Mouse (Mus musculus) ES-Bruce4 (cell line): Measurements from ENCODE around the gene St3gal6. TPM values are rescaled to one million over a fixed set of nuclear protein-coding genes. Genes with fewer than 3 reads are reported as not detected.

Source experiments
- H3K27ac ChIP-seq: 2 replicates; pipeline ENCODE4 v1.5.1; 2012; ENCODE audit warnings: low read length, inconsistent platforms; ENCODE audit not compliant: insufficient read depth
- H3K27me3 ChIP-seq: 2 replicates; pipeline ENCODE4 v1.6.1; 2012; ENCODE audit warnings: mild to moderate bottlenecking, low read length, inconsistent platforms; ENCODE audit not compliant: control insufficient read depth, poor library complexity, insufficient read depth, severe bottlenecking
- H3K36me3 ChIP-seq: 2 replicates; pipeline ENCODE4 v1.6.1; 2012; ENCODE audit warnings: inconsistent platforms, mild to moderate bottlenecking, low read length, moderate library complexity; ENCODE audit not compliant: control insufficient read depth, poor library complexity, insufficient read depth, severe bottlenecking
- H3K4me1 ChIP-seq: one replicate; pipeline ENCODE4 v1.8.1; 2011; ENCODE audit warnings: low read length; ENCODE audit not compliant: control insufficient read depth, insufficient read depth
- H3K4me3 ChIP-seq: 2 replicates; pipeline ENCODE4 v1.5.1; 2011; ENCODE audit warnings: low read depth, mild to moderate bottlenecking, low read length
- H3K9ac ChIP-seq: 2 replicates; pipeline ENCODE4 v1.6.1; 2012; ENCODE audit warnings: low read depth, mild to moderate bottlenecking, inconsistent platforms; ENCODE audit not compliant: poor library complexity, severe bottlenecking
- H3K9me3 ChIP-seq: replicated peaks from 2 replicates; pipeline ENCODE4 v1.6.1; 2012; ENCODE audit warnings: mild to moderate bottlenecking, low read length, inconsistent platforms; ENCODE audit not compliant: control insufficient read depth, poor library complexity, insufficient read depth, severe bottlenecking
- CTCF ChIP-seq: IDR thresholded peaks from one replicate; pipeline ENCODE4 v1.8.1; 2011; ENCODE audit warnings: low read depth, low read length
- EP300 ChIP-seq: IDR thresholded peaks from 2 replicates; pipeline ENCODE4 v1.6.1; 2011; ENCODE audit warnings: low read depth, low read length; ENCODE audit not compliant: insufficient read depth
- POLR2A ChIP-seq: IDR thresholded peaks from one replicate; pipeline ENCODE4 v1.8.1; 2011; ENCODE audit warnings: low read length; ENCODE audit not compliant: insufficient read depth
- polyA plus RNA-seq: library from polyadenylated mRNA; stranded (reverse); fragments of >200 nt; gene quantifications from 2 replicates; pipeline ENCODE4 v1.2.4, GENCODE M21; 2011; ENCODE audit warnings: low read depth; ENCODE audit not compliant: missing spikeins, insufficient read depth, insufficient read length

St3gal6 gene
- polyA plus RNA-seq, 1 experiment, result 5.2 TPM

DNA sequence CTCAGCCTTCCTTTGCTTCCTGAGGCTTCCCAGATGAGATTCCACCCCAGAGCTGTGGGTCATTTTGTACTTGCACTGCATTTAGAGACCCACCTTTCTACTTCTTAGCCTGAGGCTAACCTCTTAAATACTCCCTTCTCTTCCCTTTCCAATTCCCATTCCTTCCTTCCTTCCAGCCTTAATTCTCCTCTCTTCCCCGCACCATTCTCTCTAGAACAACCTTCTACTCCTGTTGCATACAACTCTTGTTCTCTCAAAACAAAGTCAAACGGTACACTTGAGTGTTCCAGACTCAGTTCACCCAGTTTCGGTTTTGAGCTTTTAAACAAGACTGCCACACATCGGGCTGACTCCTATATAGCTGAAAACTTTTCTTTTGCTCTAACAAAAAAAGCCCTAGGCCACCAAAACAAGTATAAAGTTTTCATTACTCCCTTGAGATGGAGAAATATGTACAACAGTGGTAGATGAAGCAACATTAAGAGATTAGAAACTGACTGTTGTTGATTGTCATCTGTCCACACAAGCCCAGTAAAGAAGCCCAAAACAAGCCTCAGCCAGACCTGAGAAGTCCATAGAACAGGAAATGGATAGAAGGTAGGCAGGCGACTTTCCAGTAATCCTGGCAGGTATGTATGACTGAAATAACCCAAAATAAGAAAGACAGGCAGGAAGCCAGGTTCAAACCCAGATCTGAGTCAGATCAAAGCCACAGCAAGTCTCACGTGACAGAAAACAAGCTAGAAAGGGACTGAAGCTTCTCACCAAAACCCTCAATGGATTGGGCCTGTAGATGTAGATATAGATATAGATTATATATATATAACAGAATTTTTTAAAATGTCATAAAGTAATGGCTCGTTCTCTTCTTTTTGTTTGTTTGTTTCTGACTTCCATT is 10.5 kb upstream of the St3gal6 start:
- Histone ChIP-seq H3K27ac (no peak overlapping the region), H3K9me3 (no peaks in the 10 kb centered on the region), H3K36me3 (no peaks in the 10 kb centered on the region), H3K4me3 (no peak overlapping the region), H3K27me3 (no peaks in the 10 kb centered on the region), H3K9ac (no peak overlapping the region), H3K4me1 (no peaks in the 10 kb centered on the region)
- no peak for TF ChIP-seq EP300
- no peak for TF ChIP-seq POLR2A
- TF ChIP-seq CTCF, result no peak

- Histone ChIP-seq H3K9me3 (no peaks in the 10 kb centered on the region), H3K36me3 (no peaks in the 10 kb centered on the region), H3K4me3 (no peak overlapping the region), H3K9ac (no peak overlapping the region), H3K27ac (no peak overlapping the region), H3K4me1 (no peaks in the 10 kb centered on the region), H3K27me3 (no peaks in the 10 kb centered on the region)
- TF ChIP-seq POLR2A (no peak), CTCF (no peak), EP300 (no peak)
Observed at GRCm38 (mm10) chr16:58533742-58534141, 9.7 kb upstream of the St3gal6 start.

DNA sequence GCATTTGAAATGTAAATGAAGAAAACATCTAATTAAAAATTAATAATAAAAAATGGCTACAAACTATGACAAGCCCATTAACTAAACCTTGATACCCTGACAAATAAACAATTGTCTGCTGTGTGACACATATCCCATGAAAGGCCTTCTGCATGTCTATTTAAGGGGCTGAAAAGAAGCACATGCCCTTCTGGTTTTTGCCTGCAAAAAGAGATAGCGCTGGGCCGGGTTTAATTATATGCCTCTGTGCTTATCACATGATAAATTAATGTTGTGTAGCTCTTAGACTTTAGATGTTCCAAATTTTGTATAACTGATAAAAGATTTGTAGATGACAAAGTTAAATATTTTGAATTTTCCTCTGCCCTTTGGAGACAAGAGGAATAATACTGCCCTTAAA is 9.2 kb upstream of the St3gal6 start:
- Histone ChIP-seq H3K4me1 (no peaks in the 10 kb centered on the region), H3K4me3 (no peak overlapping the region)

DNA sequence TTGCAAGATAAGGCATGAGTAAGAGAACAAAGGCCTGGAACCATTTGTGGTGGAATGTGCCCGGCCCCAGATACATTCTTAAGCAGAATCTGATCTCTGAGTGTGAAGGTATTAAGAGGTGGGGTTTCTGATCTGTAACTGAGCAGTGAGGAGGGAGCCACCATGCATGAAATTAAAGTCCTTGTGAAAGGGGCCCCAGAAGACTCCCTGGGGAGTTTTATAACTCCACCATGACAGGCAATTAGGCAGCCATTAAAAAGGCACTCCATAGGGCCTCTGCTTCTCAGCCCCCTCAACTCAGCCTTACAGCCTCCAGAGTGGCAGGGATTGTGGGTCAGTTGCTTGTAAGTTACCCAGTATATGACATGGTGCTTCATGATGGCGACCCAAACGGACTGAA is 8.5 kb upstream of the St3gal6 start:
- H3K27me3 ChIP-seq, result no peaks in the 10 kb centered on the region
- TF ChIP-seq POLR2A (no peak), CTCF (no peak), EP300 (no peak)
- H3K9ac ChIP-seq, result no peak overlapping the region
- no peaks in the 10 kb centered on the region for H3K4me1 ChIP-seq
- H3K36me3 ChIP-seq, result no peaks in the 10 kb centered on the region
- H3K4me3 ChIP-seq, result no peak overlapping the region
- no peak overlapping the region for H3K27ac ChIP-seq
- H3K9me3 ChIP-seq, result no peaks in the 10 kb centered on the region

More for the DNA sequence above, 9.2 kb upstream of the St3gal6 start:
- Histone ChIP-seq H3K27me3 (no peaks in the 10 kb centered on the region), H3K36me3 (no peaks in the 10 kb centered on the region), H3K9ac (no peak overlapping the region), H3K9me3 (no peaks in the 10 kb centered on the region), H3K27ac (no peak overlapping the region)
- TF ChIP-seq CTCF, result no peak

DNA sequence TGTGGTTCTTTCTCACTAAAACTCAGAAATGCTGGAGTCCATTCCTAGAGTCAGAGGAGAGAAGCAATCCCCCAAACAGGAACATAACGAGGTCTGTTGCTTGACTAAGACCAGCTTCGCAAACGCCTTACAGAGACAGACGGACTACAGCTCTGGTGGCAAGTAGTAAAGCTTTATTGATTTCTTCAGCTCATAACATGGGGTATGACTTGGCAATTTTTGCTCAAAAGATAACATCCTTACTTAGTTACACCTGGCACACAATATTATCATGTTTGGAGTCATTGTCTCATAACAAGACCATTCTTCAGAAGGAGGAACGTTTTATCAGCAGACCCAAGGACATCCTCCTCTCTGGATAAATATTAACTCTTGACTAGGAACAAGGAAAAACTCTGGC is 3.8 kb upstream of the St3gal6 start:
- no peak for TF ChIP-seq EP300
- no peak for TF ChIP-seq CTCF
- TF ChIP-seq POLR2A, result no peak
- H3K36me3 ChIP-seq, result no peaks in the 10 kb centered on the region
- no peak overlapping the region for H3K9ac ChIP-seq
- no peak overlapping the region for H3K4me3 ChIP-seq
- 0 out of 2 replicates have a peak, but pooled peaks cover 2% of the 10 kb centered on the region for H3K27me3 ChIP-seq
- H3K4me1 ChIP-seq, result no peaks in the 10 kb centered on the region
- no peaks in the 10 kb centered on the region for H3K9me3 ChIP-seq
- no peak overlapping the region for H3K27ac ChIP-seq

- Histone ChIP-seq H3K9me3 (no peaks in the 10 kb centered on the region), H3K36me3 (no peaks in the 10 kb centered on the region), H3K4me1 (no peaks in the 10 kb centered on the region), H3K4me3 (no peak overlapping the region), H3K27me3 (peaks cover 2% of the 10 kb centered on the region; the same call in 1 of the 2 replicates), H3K9ac (no peak overlapping the region), H3K27ac (no peak overlapping the region)
- no peak for TF ChIP-seq CTCF
- no peak for TF ChIP-seq EP300
- no peak for TF ChIP-seq POLR2A
Observed at GRCm38 (mm10) chr16:58526729-58527128, 2.7 kb upstream of the St3gal6 start.
